Mouse (Mus musculus): ENCODE measurements around the gene Dnah8. TPM values are rescaled to one million over a fixed set of nuclear protein-coding genes. Genes with fewer than 3 reads are reported as not detected.
A peak's percentile ranks its signal among the peaks of the same experiment; 100 is the strongest.

Gene Dnah8
- total RNA-seq (2017) = 6.8 to 31.9 TPM (median 10.6 TPM) in 3 replicates

DNA sequence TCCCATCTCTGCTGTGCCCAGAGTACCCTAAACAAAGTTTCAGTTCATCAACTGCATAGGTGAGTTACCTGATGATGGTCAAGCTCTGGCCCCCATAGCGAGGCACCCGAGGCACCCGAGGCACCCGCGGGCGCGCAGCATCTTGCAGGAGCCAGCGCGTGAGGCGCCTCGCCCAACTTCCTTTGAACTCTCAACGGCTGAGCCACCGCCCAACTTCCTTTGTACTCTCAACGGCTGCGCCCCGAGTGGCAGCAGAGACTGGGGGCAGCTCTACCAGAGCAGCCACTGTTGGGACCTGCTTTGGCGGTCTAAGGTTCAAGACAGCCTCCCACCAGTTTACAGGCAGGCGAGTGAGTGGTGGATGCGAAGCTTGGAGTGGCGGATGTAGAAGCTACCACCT, at the start of gene Dnah8:
TSS of gene Dnah8 (plus strand) at position 223 of the 400 bp plus-strand sequence.
- ATAC-seq (replicated peaks; ENCODE audit: insufficient number of reproducible peaks, low FRiP score, low TSS enrichment, poor library complexity, severe bottlenecking) = peak; percentile 44

DNA sequence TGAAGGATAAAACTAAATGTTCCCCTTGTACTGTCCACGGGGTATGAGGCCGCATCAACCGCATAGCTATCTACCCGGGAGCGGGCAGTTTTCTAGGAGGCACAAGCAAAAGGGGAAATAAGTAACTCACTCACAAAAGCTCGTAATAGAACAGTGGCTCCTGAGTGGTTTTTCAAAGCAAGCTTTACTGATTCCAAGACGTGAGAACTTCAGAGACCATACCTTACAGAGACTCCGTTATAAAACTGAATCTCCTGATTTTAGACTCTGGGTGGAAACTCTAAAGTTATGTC, 49.4 kb upstream of the Dnah8 start:
- ATAC-seq (replicated peaks; ENCODE audit: insufficient number of reproducible peaks, low FRiP score, low TSS enrichment, poor library complexity, severe bottlenecking) = no peak

DNA sequence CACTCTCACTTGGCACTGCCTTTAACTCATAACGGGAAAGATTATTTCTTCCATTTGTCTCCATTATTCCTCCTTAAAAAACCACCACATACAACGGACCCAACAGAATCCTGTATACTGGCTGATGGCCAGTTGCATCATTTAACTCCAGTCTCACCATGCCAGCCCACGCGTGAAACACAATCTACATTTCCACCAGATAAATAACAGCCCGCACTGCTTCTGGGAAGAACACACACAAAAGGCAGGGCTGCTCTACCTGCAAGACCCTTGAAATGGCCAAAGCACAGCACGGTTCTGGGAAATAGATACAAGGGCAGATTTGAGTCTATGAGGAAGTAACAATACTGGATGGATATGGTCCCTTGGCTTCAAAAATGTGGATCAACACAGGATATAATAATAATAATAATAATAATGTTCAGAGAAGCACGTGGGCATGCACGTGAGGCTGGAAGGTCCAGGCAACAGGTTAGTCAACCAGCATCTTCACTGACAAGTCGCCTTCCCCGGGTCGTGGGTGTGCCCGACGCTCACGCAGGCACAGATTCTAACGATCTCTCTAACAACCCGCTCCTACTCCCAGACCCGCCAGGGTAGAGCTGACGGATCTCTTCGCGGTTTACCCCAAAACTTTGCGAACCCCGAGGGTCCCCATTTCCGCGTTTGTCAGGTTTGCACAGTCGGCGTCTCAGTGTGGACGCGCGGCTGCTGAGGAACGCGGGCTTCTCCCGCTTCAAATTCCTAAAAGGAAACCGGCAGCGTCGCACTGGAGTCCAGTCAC, 48.8 kb upstream of the Dnah8 start:
- 0 out of 2 replicates have a peak, but pooled peaks have one; percentile 10 for ATAC-seq (replicated peaks; ENCODE audit: insufficient number of reproducible peaks, low FRiP score, low TSS enrichment, poor library complexity, severe bottlenecking)

DNA sequence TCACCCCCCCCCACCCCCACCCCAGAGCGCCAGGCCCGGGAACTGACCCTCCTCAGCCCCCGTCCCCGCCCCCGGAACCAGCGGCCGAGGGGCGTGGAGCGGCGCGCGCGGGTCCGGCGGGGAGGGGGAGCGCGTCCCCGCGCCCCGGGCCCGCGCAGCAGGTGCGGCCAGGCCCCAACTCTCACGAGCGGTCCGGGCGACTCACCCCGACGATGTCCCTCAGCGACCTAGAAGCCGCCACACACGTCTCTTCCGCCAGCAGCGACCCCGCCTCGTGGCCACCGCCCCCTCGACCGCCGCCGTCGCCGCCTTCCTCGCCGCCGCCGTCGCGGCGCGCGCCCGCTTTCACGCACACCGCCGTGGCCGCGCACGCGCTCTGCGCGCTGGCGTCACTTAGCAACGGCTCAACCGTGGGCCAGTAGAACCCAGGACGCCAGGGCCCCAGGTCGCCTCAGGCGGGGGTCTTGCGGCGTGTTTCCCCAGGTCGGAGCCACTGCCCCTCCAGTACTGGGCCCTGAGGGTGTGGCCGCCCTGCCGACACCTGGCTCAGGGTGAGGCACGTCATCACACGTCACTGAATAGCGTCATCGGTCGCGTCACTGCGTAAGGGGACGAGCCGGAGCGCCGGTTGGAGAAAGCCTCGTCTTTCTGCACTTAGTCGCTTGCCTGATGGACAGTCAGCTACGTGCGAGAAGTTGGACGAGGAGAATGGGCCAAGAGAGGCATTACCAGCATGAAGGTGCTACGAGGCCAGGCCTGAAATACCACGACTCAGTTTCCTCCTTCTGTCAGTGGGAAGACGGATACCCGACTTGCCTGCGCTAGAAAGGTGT, 48.0 kb upstream of the Dnah8 start, which contains the start of gene Btbd9:
TSS of gene Btbd9 (minus strand) at position 548 of the 833 bp plus-strand sequence.
- ATAC-seq (replicated peaks; ENCODE audit: insufficient number of reproducible peaks, low FRiP score, low TSS enrichment, poor library complexity, severe bottlenecking) = peak; percentile 96

DNA sequence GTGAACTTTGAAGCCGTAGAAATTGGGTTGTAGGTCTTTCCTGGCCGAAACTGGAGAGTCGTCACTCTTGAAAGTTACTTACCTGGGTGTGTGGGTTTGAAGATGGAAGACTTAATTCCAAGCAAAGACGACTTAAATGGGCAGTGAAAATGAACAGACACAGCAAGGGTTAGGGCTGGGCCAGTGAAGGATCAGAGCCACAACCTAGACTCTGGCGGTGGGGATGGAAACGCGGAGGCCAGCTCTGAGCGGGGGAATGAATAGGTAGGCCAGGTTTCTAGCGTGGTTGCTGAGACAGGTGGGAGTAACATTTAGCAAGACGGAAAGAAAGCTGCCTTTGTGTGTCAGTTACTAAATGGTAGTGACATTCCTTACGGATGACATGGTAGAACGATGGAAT, 47.2 kb upstream of the Dnah8 start:
- ATAC-seq (replicated peaks; ENCODE audit: insufficient number of reproducible peaks, low FRiP score, low TSS enrichment, poor library complexity, severe bottlenecking) = no peak

DNA sequence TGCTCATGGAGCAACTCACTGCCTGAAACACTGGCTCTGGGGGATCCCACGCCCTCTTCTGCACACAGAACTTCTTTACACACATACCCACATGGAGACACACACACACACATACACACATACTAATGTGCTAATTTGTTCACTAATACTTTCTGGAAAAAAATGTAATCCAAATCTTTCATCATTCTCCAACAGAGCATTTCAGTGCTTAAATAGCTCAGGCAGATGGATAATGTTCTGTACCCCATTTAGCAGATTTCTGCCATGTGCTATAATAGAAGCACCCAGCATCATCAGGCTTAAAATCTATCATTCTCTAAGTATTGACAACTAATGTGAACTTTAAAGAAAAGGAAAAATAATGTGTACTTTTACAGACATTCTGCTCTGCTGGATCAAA, 43.4 kb upstream of the Dnah8 start:
- no peak for ATAC-seq (replicated peaks; ENCODE audit: insufficient number of reproducible peaks, low FRiP score, low TSS enrichment, poor library complexity, severe bottlenecking)

DNA sequence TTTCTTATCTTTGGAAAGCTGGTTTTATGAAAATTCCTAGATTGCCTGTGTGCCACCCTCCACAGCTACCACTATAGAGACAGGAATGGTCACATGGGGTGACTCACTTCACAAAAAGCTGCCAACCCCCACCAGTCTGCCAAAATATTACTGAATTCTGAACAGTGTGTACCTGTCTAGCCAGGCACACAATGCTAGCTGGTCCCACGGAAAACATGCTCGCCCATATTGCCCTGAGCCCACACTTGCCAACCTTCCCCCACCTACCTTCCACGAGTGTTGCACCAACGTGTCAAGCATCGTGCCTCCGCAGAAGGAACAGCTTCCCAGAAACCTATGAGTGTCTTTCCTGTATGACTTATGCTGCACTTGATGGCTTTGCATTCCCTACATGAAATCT, 43.0 kb upstream of the Dnah8 start:
- no peak for ATAC-seq (replicated peaks; ENCODE audit: insufficient number of reproducible peaks, low FRiP score, low TSS enrichment, poor library complexity, severe bottlenecking)

DNA sequence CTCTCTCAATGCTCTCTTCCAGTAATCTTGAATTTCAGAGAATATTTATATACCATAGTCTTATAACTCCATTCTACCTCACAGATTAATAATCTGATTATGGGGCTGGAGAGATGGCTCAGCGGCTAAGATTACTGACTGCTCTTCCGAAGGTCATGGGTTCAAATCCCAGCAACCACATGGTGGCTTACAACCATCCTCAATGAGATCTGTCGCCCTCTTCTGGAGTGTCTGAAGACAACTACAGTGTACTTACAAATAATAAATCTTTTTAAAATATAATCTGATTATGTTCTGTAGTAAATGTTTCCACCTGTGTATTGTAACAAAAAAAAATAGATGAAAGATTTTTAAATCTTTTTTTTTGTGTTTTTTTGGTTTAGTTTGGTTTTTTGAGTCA, 41.8 kb upstream of the Dnah8 start:
- no peak for ATAC-seq (replicated peaks; ENCODE audit: insufficient number of reproducible peaks, low FRiP score, low TSS enrichment, poor library complexity, severe bottlenecking)

DNA sequence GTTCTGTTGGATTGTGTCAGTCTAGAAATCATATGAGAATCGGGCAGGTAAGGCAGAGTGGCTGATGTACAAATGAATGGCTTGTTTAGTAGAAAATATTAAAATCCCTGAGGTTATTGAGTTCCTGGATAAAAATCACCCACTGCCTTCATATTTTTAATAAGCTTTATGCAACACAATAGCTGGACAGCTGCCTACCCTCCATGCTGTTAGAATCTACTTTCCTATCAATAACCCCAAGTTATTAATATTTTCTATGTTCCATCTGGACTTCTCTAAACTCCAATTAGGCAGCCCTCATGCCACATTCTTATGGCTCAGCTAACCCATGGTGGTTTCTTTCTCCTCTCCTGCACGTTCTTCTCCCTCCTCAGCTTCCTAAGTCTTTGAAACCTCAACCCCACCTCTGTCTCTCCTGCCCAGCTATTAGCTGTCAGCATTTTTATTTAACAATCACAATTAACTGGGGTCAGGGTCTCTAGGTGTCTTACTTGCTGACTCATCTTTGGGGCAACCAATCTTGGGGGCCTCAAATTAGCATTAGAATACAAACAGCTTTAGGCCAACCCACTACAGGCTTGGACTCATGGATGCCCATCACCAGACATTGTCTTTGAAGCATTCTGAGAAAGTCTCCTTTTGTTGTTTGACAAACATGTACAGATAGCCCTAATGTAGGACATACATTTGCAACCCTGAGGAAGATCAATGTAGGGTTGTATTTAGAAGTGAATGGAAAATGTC, 40.7 kb upstream of the Dnah8 start:
- ATAC-seq (replicated peaks; ENCODE audit: insufficient number of reproducible peaks, low FRiP score, low TSS enrichment, poor library complexity, severe bottlenecking) = no peak

DNA sequence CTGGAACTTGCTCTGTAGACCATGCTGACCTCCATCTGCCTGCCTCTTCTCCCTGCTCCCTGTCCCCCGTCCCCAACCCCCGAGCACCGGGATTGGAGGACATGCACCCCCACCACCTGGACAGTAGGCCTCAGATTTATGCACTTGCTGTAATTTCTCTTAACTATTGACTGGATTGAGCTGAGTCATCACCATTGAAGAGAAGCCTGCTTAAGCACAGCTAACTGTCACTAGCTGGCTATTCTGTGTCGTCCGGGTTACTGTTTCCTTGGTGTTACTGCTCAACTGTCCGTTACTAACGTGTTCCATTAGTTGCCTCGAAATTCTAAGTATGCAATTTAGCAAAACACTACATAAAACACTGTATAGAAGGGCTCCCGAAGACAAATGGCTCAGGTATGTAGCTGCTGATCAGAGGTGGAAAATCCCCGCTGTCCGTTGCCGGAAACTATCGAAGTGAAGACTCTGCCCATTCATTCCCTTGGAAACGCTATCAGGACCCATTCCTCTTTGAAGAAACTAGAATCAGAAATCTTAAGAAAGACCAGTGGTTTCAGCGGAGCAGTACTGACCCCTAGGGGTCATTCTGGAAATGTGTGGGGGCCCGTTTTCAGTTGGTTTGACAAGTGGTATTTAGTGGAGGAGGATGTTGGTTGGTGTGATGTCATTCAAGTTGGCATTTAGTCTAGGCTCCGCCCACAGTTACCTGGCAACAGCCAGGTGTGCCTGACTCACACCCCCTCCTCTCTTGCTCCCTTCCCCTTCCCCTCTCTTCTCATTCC, 33.5 kb upstream of the Dnah8 start:
- 0 out of 2 replicates have a peak, but pooled peaks have one; percentile 40 for ATAC-seq (replicated peaks; ENCODE audit: insufficient number of reproducible peaks, low FRiP score, low TSS enrichment, poor library complexity, severe bottlenecking)

DNA sequence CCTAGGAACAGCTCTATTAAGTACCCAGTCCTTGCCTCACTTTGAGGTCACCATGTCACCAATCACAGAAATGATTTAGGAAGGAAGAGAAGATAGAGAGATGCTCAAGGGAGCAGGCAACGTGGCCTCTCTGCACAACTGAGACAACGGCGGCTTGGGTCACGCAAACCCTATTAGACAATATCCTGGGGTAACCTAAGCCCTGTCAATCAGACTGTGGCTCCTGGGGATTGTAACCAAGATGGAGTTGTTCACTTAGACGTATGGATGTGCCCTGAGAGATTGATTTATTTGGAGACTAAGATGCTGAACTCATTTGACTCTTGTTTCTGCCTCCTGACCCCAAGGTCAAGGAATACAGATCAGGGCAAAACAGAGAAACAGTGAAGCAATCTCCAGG, 29.7 kb upstream of the Dnah8 start:
- no peak for ATAC-seq (replicated peaks; ENCODE audit: insufficient number of reproducible peaks, low FRiP score, low TSS enrichment, poor library complexity, severe bottlenecking)

DNA sequence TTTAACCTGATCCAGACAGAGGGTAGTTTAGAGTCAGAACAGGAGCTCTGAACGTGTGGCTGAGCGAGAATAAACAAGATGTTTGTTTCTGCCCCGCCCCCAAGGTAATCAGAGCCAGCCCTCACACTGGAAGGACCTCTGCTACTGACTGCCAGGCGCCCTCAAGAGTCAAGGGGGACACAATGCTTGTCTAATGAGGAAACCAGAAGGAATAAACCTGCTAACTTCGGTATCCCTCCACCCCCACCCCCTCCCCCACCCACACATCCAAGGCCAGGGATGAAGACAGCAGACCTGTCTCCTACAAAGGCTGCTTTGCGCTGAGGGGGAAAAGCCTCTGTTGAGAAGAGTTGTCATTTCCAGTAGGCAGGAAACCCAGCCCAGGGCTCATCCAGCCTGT, 29.3 kb upstream of the Dnah8 start:
- ATAC-seq (replicated peaks; ENCODE audit: insufficient number of reproducible peaks, low FRiP score, low TSS enrichment, poor library complexity, severe bottlenecking) = no peak

DNA sequence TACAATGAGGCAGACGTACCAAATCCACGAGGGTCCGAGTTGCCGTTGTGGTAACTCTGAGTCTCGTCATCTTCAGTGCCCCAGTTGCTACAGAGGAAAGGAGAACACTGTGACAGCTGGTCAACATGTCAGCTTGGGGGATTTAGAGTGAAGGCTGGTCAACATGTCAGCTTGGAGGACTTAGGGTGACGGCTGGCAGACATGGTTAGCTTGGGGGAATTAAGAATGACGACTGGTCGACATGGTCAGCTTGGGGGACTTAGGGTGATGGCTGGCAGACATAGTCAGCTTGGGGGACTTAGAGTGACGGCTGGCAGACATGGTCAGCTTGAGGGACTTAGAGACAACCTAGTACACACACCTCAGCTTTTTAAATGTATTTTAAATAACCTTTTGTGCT, 26.4 kb upstream of the Dnah8 start:
- ATAC-seq (replicated peaks; ENCODE audit: insufficient number of reproducible peaks, low FRiP score, low TSS enrichment, poor library complexity, severe bottlenecking) = no peak

DNA sequence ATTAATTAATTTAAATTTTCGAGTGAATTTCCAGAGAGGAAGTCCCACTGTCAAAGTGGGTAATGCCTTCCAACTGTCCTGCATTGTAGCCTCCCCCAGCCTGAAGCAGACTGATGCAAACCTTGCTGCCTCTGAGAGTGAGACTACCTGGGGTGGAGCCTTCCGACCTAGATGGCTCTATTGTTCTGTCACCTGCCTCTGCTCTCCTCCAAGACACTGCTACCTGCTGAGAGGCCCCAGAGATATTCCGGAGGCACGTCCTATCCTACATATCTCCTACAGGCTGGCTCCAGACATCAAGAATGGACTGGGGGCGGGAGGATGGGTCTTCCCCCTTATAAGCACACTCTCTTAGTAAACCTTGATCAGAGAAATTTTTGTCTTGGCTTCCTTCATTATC, 25.9 kb upstream of the Dnah8 start:
- ATAC-seq (replicated peaks; ENCODE audit: insufficient number of reproducible peaks, low FRiP score, low TSS enrichment, poor library complexity, severe bottlenecking) = no peak

DNA sequence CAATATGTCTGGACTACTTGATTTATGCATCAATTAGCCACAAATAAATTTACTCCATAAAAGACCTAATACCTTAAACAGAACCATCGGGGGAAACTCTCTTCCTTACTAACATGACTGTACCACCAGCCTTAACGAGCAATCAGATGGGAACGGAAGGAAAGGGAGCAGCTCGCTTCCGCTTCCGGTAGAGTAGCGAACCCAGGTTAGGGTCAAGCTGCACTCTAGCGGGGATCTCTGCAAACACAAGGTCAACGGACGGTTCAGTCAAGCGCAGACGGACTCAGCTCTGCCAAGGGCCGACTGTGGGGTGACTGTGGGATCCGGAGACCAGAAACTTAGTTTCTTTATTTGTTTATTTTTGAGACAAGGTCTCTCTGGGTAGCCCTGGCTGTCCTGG, 22.0 kb upstream of the Dnah8 start:
- ATAC-seq (replicated peaks; ENCODE audit: insufficient number of reproducible peaks, low FRiP score, low TSS enrichment, poor library complexity, severe bottlenecking) = no peak

DNA sequence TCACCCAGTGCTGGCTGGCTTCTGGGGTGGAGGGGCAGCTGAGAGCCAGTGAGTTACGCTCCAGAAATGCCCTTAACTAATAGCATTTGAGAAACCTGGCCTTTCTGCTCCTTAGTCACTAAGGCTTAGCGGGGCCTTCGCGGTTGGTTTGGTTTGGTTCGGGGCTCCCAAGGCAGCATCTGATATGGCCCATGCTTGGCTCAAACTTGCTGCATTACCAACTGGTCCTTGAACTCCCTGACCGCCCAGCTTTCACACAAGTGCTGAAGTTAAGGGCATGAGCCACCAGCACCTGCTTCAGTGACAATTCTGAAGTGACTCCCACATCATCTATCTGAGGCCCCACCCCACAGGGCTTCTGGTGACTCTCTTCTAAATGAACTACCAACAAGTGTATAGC, 19.9 kb upstream of the Dnah8 start:
- no peak for ATAC-seq (replicated peaks; ENCODE audit: insufficient number of reproducible peaks, low FRiP score, low TSS enrichment, poor library complexity, severe bottlenecking)

DNA sequence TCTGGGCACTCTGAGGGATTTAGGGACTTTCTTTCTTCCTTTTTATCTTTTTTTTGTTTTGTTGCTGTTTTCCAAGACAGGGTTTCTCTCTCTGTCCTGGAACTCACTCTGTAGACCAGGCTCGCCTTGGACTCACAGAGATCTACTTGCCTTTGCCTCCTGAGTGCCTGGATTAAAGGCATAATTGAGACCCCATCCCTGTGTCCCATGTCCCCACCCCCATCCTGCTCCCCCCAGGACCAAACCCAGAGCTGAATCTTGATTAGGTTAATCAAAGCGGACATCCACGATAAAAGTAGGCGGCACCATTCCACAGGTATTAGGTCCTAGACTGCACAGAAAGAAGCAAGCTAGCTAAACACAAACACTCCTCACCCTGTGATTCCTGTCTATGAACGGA, 19.2 kb upstream of the Dnah8 start:
- no peak for ATAC-seq (replicated peaks; ENCODE audit: insufficient number of reproducible peaks, low FRiP score, low TSS enrichment, poor library complexity, severe bottlenecking)

DNA sequence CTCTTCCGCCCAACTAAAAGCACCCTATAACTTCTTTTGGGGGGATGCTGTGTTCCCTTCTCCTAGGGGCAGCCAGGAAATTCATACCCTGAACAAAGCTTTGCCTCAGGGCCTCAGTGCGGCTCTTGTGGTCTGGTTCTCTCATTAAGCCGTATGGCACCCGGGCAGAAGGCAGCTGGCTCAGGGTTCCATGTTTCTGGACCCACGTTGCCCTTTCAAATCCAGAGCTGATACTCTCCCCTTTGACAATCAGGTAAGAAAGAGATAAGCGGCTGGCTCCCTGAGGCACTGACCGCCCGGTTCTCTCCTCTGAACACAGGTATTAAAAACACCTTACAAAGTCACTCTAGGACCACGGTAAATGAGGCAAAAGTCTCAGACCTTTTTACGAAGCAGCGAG, 17.9 kb upstream of the Dnah8 start:
- no peak for ATAC-seq (replicated peaks; ENCODE audit: insufficient number of reproducible peaks, low FRiP score, low TSS enrichment, poor library complexity, severe bottlenecking)

DNA sequence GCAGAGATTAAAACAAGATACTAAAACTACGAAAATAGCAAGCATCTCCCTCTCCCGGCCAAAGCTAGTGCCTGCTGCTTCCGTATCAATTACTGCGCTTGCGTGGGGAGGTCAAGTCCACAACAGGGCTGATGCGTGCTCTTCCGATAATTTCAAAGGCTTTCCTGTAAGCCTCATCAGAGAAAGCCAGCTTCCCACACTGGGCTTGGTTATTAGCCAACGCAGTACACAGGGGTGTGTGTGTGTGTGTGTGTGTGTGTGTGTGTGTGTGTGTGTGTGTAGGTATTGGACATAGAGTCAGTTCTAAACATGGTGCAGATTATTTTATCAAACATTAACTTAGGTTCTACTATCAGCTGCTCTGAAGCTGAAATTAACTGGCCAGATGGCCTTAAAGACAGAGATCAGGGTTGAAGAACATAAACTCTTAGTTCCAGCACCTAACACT, 17.5 kb upstream of the Dnah8 start:
- ATAC-seq (replicated peaks; ENCODE audit: insufficient number of reproducible peaks, low FRiP score, low TSS enrichment, poor library complexity, severe bottlenecking) = no peak

All from monocyte, adult 5-6 weeks (primary cell).